Mouse (Mus musculus): ENCODE measurements around the gene Stk33.

- TF ChIP-seq POLR2A (IDR thresholded peaks at IDR 0.05; ENCODE audit: extremely low read depth, insufficient read depth, low read length) (no peak), CTCF (IDR thresholded peaks at IDR 0.05; ENCODE audit: low read depth, low read length) (no peak)
Measured at GRCm38 (mm10) chr7:109251418-109251817, 187.5 kb downstream of the Stk33 start.

All from liver, adult 2 months (tissue).